Mouse (Mus musculus): ENCODE measurements around the gene Rab4a.
A peak's percentile ranks its signal among the peaks of the same experiment; 100 is the strongest.

The Rab4a gene

DNA sequence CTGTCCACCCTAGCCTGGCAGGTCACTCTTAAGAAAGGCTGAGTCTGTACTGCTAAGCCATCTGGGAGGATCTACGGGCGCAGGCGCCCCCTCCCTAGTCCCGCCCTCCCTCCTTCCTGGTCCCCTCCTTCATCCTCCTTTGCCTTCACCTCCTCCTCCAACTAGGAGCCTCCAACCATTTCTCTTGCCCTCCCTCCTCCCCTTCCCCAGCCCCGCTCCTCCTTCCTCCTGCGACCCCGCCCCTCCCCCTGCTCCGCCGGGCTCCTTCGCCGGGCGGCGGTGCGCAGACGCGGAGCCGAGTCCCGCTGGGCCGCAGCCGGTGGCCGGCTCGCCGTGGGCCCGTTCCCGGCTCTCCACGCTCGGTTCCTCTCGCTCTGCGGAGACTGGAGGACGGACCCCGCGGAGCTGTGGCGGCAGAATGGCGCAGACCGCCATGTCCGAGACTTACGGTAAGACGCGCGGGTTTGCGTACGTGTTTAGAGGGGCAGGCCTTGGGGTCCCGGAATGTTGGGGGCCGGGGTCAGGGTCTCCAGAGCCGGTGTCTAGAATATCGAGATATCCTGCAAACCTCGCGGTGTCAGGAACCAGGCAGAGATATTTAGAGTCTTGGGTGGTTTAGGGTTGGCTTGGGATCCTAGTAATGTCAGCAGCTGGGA lies at the start of gene Rab4a:
TSS of gene Rab4a (plus strand) at position 268 of the 656 bp plus-strand sequence.
- DNase-seq (ENCODE audit: extremely low read depth, low read depth, low spot score) = no peak

DNA sequence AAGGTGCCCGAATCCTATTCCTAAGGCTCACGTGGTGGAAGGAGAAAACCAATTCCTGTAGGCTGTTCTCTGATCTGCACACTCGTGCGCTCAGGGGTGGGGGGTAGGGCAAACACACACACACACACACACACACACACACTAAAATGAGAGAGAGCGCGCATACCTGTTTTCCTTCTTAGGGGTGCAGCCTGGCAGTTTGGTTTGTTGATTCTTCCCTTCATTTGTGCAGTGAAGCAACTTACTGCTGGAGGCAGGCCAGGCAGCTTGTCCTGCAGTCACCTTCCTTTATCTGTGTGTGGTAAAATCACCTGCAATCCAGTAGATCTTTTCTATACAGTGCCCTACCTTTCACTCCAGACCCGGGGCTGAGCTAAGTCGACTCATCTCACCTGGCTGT lies 48.9 kb upstream of the Rab4a start:
- DNase-seq (ENCODE audit: extremely low read depth, low read depth, low spot score) = no peak

DNA sequence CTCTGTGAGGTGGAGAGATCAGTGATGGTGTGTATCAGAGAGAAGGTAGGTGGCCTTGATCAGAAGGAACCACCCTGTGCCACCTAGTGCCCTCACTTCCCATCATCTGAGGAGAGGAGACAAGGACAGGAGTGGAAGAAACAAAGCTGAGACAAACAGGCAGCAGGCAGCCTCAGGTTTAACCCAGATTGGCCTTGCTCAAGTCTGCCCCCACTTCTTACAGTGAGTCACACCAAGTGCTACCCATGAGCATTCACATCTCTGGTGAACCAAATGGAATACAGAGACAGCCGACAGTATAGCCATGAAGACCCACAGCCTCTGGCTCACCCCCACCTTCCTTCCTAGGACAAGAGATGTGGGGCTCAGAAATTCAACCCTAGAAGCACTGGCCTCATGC lies 46.9 kb upstream of the Rab4a start:
- DNase-seq (ENCODE audit: extremely low read depth, low read depth, low spot score) = no peak

DNA sequence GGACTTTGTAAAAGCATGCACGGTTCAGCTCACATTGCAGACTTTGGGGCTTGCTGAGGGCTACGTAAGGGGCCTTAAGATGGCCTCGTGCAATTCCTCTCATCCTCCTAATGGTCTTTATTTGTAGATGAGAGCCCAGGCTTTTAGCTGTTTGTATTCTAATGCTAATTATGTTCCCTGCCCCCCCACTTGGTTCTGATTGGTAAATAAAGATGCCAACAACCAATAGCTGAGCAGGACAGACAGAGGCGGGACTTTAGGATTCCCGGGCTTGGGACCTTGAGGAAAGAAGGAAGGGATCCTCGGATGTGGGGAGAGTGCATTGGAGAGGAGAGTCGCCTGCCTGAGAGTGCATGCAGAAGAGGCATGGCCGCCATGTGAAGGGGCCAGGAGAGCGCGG lies 45.9 kb upstream of the Rab4a start:
- no peak for DNase-seq (ENCODE audit: extremely low read depth, low read depth, low spot score)

DNA sequence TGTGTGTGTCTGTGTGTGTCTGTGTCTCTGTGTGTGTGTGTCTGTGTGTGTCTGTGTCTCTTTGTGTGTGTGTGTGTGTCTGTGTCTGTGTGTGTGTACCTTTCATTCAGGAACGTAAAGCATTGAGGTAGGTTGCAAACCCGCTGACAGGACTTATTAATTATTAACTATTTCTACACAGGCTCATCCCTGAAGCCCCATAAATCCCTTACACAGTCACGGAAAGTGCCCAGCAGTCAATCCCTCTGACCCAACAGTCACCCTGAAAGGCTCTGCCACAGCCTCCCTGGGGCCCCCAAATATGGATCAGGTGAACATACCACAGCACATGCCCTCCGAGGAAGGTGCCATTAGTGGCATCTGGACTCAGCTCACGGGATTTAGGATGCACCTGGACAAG lies 45.2 kb upstream of the Rab4a start:
- no peak for DNase-seq (ENCODE audit: extremely low read depth, low read depth, low spot score)

DNA sequence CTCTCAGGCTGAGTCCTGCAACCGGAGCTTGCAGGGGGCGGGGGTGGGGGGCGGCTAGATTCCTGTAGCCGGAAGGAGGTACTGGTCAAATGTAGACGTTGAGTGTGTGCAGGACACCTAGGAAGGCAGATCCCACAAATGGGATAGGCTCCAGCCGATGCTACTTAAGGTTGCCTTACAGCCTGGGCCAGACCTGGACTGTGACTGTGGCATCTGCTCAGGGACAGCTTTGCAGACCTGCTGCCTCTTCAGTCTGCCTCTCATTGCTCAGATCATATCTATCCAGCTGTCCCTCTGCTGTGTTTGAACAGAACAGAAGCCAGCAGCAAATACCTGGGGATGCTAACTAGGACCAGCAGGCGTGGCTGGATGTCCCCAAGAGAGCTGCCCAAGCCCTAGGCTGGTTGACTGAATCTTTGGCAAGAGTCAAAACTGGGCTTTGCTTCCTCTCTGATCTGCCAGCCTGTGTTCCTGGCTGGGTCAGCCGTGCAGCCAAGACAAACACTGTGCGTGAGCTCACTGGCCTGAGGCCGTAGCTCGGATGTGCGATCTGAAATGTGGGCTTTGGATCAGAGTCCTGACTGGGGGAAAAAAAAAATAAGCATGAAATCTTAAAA lies 44.4 kb upstream of the Rab4a start:
- peak; percentile 87 for DNase-seq (ENCODE audit: extremely low read depth, low read depth, low spot score)

DNA sequence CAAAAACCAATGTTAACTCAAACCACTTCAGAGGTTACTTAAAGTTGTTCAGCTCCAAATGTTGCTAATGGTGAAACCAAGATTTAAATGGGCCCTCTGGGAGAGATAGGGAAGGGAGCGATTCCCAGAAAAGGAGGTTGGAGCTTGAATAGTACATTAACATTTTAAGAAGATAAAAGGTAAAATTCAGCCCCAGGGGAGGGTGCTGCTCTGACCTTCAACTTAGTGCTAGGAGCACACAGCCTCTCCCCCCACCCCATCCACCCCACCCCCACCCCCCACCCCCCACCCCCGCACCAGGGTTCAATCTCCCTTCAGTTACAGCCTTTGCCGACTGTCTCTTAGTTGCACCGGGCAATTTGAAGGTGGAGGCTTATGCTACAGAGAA lies 43.9 kb upstream of the Rab4a start:
- no peak for DNase-seq (ENCODE audit: extremely low read depth, low read depth, low spot score)

DNA sequence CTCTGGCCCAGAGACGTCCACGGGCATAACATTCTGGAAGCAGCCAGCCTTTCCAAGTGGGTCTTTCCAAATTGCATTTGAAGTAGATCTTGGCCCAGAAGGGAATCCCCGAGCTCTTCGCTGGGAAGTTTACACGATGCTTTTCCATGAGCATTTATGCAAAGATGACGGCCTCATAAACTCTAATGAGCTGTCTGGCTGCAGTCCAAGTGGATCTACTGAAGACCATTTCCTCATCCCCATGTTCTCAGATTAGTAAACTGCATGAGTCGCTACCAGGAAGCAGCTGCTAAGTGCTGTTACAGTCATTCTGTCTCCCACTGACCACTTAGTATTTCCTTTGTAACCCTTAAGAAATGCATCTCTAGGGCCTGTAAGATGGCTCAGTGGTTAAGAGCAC lies 42.4 kb upstream of the Rab4a start:
- DNase-seq (ENCODE audit: extremely low read depth, low read depth, low spot score) = no peak

DNA sequence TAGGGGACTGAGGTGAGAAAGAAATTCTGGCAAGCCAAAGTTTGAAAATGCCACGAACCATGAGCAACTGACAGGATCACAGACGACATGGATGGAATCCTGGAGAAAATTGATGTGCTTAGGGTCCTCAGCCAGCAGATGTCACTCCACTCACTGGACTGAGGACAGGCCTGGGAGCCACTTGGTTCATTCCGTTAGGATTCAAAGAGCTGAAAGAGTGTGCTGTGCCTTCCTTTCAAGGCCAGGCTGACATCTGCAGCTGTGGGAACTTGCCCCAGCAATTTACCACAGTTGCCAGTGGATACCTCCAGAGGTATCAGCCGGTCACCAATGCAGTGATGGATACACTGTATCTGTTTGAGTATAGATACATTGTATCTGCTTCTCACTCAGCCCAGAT lies 41.1 kb upstream of the Rab4a start:
- no peak for DNase-seq (ENCODE audit: extremely low read depth, low read depth, low spot score)

DNA sequence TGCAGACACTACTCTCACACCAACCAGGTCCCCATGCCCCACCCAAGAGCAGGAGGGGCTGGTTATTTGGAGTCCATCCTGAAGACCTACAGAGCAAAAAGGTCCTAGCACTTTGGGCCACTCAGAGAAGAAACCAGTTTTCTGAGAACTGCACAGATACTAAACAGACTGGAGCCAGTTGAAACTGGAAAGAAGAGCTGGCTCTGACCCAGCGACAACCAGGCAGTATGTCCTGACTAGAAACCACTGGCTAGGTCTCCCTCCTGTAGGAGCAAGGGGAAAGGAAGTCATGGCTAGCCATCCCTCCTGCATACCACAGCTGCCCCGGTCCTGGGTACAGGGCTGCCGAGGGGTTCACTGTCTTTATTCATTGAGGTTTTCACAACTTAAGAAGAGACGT lies 39.3 kb upstream of the Rab4a start:
- no peak for DNase-seq (ENCODE audit: extremely low read depth, low read depth, low spot score)

DNA sequence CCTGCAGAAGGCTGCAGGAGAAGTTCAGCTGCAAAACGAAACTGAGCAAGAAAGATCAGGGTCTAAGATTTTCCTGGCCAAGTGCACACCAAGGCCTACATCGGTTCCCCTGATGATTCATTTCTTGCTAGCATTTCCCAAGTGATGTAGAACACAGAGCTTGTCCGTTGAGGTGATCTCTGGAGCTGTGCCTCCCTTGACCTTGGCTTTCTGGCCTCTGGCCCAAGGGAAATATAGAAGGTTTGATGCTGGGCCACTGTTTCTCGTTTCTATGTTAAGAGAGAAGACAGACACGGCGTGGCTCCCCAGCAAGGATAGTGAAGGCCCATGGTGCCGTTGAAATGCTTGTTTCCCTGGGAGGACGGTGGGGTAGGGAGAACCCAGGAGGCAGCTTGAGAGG lies 37.9 kb upstream of the Rab4a start:
- DNase-seq (ENCODE audit: extremely low read depth, low read depth, low spot score) = no peak

DNA sequence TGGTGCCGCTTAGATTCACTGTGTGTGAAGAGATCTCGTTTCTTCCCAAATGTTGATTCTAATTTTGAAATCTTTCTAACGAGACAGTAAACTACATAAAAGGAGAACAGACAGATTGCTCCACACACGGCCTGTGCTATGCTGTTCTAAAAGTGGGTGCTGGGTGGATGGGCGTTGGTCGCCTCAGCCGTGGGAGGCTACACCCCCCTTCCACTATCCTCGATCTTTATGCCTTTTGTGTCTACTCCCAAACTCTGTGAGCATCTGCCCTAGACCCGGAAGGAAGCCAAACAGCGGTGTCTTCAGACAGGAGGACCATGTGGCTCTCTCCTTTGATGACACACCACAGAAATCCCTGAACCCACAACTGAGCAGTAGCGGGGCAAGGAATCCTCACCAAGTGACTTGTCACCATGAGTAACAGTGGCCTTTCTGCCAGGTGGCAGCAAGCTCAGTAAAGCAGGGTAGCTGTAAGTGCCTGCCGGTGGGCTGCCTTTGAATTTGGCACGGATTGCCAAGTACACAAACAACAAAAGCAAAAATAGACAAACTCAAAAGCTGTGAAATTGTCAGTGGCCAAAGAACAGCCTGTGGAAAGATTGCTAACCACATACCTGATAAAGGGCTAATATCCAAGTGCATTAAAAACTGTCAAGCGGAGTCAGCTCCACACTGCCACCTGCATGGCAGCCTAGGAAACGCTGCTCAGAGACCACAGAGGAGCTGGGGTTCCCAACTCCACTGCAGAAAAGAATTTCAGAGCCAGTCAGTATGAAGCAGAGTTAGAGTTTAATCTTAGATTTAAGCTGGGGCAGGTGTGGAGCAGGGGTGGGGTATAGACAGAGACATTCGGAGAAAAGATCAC lies 37.1 kb upstream of the Rab4a start:
- DNase-seq (ENCODE audit: extremely low read depth, low read depth, low spot score) = no peak

DNA sequence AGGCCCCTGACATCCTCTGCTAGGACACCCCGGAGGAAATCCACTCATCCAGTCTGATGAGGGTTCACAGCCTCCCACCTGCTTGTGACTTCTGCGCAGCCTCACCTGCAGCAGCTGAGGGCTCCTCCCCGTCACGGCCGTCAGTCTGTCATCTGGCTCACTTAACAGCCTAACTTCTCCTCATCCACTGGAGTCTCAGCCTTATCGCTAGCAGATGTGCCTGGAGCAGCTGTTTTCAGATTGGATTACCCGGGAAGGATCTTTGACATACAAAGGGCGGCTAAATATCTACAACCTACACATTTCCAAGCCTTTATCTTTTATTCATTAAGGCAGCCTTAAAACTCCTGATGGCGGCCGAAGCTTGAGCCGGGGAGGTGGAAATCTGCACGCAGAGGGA lies 32.3 kb upstream of the Rab4a start:
- no peak for DNase-seq (ENCODE audit: extremely low read depth, low read depth, low spot score)

DNA sequence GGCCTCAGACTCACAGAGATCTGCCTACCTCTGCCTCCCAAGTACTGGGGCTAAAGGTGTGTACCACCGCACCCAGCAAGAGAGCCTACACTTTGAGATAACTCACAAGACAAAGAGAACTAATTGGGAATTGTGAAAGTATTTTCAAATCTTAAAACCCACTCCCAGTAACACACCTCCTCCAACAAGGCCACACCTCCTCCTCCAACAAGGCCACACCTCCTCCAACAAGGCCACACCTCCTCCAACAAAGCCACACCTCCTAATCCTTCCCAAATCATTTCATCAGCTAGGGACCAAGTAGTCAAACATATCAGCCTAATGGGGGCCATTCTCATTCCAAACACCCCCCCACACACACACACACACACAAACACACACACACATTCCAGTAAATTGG lies 31.3 kb upstream of the Rab4a start:
- DNase-seq (ENCODE audit: extremely low read depth, low read depth, low spot score) = no peak

DNA sequence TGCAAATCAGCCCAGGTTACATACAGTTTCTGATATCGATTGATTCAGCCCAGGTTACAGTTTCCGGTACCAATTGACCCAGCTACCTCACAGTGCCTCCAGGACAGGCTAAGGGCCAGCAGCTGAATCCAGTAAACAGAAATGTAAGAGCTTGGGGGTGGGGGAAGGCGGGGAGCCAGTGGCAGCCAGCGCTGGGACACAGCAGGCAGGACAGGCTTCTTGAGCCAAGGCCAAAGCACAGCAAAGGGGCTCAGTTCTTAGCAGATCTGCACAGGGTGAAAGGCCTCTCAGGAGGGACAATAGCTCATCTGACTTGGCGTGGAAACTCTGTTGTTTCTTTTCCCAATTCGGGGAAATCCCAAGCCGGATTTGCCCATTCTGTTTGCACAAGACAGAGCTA lies 28.5 kb upstream of the Rab4a start:
- DNase-seq (ENCODE audit: extremely low read depth, low read depth, low spot score) = no peak

DNA sequence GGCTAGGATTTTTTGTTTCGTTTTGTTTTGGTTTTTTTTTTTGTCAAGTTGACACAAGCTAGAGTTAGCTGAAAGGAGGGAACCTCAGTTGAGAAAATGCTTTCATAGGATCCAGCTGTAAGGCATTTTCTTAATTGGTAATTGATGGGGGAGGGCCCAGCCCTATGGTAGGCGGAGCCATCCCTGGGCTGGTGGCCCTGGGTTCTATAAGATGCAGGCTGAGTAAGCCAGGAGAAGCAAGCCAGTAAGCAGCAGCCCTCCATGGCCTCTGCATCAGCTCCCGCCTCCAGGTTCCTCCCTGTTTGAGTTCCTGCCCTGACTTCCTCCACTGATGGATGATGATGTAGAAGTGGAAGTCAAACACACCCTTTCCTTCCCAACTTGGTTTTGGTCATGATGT lies 25.3 kb upstream of the Rab4a start:
- no peak for DNase-seq (ENCODE audit: extremely low read depth, low read depth, low spot score)

DNA sequence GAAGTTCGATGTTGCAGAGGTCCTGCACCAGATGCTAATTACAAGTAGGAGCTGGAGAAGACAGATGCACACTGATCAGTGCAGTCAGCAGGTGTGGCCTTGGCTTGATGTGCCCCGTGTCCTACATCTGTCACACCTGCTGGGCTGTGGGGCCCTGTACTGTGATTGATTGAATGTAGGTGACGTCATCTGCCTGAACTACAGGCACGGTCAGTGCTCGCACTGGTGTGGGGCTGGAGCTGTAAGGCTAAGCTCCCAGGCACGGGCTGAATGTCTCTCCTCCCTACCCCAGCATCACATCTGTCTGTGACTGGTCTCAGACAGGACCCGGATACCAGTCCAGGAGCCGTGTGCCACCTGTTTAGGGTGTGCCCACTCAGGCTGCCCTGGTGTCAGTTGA lies 24.5 kb upstream of the Rab4a start:
- DNase-seq (ENCODE audit: extremely low read depth, low read depth, low spot score) = no peak

DNA sequence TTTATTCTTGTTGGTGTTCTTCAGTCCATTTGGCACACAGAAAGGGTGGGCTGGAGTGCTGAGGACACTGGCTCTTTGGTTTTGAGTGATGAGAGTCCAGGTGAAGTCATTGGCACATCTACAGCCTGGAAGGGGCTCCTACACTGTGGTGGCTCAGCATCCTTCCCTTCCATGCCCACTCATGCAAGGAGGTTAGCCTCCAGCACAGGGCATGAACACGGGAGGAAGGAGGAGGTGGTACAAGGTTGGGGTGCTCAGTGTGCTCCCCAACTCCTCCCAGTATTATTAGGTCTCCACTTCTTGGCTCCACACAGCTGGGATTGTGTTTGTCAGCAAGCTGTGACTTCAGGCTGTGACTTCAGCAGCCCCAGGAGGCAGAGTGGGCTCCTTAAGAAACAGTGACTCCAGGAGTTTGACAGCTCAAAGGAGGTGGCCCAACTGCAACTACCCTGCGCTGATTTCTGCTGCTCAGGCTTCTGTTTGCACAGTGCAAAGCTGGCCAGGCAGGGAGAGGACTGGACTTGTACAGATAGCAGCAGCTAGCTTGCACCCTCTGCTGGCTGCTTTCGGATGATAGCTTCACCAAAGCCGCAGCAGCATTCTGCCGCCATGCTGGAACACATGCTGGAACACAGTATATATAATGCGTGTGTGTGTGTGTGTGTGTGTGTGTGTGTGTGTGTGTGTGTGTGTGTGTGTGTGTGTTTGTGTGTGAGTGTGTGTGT lies 22.1 kb upstream of the Rab4a start:
- no peak for DNase-seq (ENCODE audit: extremely low read depth, low read depth, low spot score)

DNA sequence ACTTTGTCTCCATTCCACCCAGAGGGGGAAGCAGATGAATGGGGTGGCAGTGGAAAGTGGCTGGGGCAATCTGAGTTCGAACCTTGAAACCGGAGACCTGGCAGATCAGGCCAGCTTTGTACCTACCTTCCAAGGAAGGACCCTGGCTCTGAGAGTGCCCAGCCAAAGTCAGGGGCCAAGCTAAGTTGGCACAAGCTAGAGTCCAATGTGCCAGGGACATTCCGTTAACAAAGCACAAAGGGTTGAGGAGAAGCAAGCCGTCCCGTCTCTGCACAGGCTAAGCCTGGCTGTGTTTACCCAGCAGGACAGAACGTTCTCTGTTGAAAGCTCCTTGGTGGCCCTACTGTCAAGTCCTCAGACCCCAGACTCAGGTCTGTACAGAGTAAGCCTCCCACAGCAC lies 19.6 kb upstream of the Rab4a start:
- no peak for DNase-seq (ENCODE audit: extremely low read depth, low read depth, low spot score)

DNA sequence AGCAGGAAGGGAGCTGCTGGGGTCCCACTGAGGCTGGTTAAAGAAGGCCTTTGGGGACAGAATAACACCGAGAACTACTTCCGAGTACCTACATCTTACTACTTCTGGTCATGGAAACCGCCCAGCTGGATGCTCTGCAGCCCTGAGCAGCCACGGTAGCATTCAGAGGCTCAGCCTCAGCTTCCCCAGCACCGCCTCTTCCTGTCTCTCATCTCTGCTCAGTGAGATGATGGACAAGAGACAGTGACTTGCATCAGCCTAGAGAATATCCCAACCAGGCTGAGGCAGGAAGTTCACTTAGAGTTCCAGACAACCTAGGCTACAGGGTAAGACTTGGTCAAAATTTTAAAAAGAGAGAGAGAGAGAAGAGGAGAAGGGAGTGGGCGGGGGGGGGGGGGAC lies 19.1 kb upstream of the Rab4a start:
- DNase-seq (ENCODE audit: extremely low read depth, low read depth, low spot score) = no peak

DNA sequence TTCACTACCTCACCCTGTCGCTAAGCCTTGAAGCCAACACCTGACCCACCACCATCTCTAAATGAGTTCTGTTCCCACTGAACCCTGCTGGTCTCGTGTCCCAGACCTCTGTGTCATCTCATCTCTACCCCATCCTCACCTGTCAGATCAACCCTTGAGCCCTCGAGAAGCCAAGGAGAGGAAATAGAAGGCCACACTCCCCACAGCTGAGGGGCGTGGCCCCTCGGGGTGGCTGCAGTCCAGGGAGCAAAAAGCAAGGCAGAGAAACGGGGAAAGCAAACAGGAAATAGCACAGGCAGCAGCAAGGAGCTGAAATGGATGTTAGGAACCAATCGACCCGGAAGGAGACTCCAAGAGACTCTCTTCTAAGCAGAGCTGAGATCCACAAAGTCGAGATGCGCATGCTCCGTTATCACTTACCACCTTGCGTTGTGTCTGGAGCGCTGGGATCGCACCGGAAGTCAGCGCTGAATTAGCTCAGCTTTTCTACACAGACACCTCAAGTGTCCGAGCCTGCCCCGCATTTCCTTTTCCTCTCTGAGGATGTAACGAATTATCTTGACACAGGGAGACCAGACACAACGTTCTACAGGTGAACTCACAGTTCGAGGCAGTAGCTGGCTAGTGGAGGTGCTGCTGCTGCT lies 18.4 kb upstream of the Rab4a start:
- no peak for DNase-seq (ENCODE audit: extremely low read depth, low read depth, low spot score)
